Mouse (Mus musculus): ENCODE results near the gene Ptprr. TPM values are rescaled to one million over a fixed set of nuclear protein-coding genes. Genes with fewer than 3 reads are reported as not detected.

The Ptprr gene
- polyA plus RNA-seq, 1 experiment from 2014 or later, result 1.2 TPM

GRCm38 (mm10) chr10:116286697-116287344, 268.8 kb downstream of the Ptprr start:
- ATAC-seq (ENCODE audit: low FRiP score), result no peak
- Histone ChIP-seq H3K27ac (no peak overlapping the region), H3K27me3 (no peaks in the 10 kb centered on the region), H3K4me2 (no peak overlapping the region), H3K4me3 (replicated peaks) (no peak overlapping the region), H3K9me3 (no peaks in the 10 kb centered on the region), H3K4me1 (no peaks in the 10 kb centered on the region), H3K9ac (no peak overlapping the region), H3K36me3 (replicated peaks) (no peaks in the 10 kb centered on the region)
- WGBS, result 79% methylated on average over 7 of the region's 7 CpGs

- Histone ChIP-seq H3K27me3 (no peaks in the 10 kb centered on the region), H3K4me3 (replicated peaks) (no peak overlapping the region), H3K36me3 (replicated peaks) (no peaks in the 10 kb centered on the region), H3K27ac (no peak overlapping the region), H3K9ac (no peak overlapping the region), H3K4me2 (no peak overlapping the region), H3K9me3 (no peaks in the 10 kb centered on the region), H3K4me1 (no peaks in the 10 kb centered on the region)
- 85% methylated on average over 9 of the region's 9 CpGs for WGBS
- ATAC-seq (ENCODE audit: low FRiP score), result no peak
Observed at GRCm38 (mm10) chr10:116288130-116288529, 270.1 kb downstream of the Ptprr start.

- Histone ChIP-seq H3K4me2 (no peak overlapping the region), H3K4me3 (replicated peaks) (no peak overlapping the region), H3K27ac (no peak overlapping the region), H3K36me3 (replicated peaks) (no peaks in the 10 kb centered on the region), H3K9ac (no peak overlapping the region), H3K9me3 (no peaks in the 10 kb centered on the region), H3K4me1 (no peaks in the 10 kb centered on the region), H3K27me3 (no peaks in the 10 kb centered on the region)
- WGBS, result 82% methylated on average over 4 of the region's 4 CpGs
- no peak for ATAC-seq (ENCODE audit: low FRiP score)
Observed at GRCm38 (mm10) chr10:116290483-116290882, 272.5 kb downstream of the Ptprr start.

- Histone ChIP-seq H3K9me3 (no peaks in the 10 kb centered on the region), H3K27ac (no peak overlapping the region), H3K36me3 (replicated peaks) (no peaks in the 10 kb centered on the region), H3K4me1 (no peaks in the 10 kb centered on the region), H3K27me3 (no peaks in the 10 kb centered on the region), H3K4me3 (replicated peaks) (no peak overlapping the region), H3K9ac (no peak overlapping the region), H3K4me2 (no peak overlapping the region)
- 81% methylated on average over 8 of the region's 8 CpGs for WGBS
- ATAC-seq (ENCODE audit: low FRiP score), result no peak
Observed at GRCm38 (mm10) chr10:116291153-116291755, 273.2 kb downstream of the Ptprr start.

GRCm38 (mm10) chr10:116296439-116296838, 278.4 kb downstream of the Ptprr start:
- peaks cover 2% of the 10 kb centered on the region; the same call in 1 of the 2 replicates for H3K4me1 ChIP-seq
- WGBS, result 84% methylated on average over 4 of the region's 4 CpGs

GRCm38 (mm10) chr10:116297854-116298253, 279.8 kb downstream of the Ptprr start:
- Histone ChIP-seq H3K4me1 (peaks cover 6% of the 10 kb centered on the region; the same call in 1 of the 2 replicates), H3K9me3 (no peaks in the 10 kb centered on the region), H3K36me3 (replicated peaks) (no peaks in the 10 kb centered on the region), H3K4me2 (no peak overlapping the region), H3K9ac (no peak overlapping the region), H3K27ac (no peak overlapping the region), H3K4me3 (replicated peaks) (no peak overlapping the region), H3K27me3 (peaks cover 25% of the 10 kb centered on the region)
- WGBS, result 88% methylated on average over 12 of the region's 12 CpGs
- no peak for ATAC-seq (ENCODE audit: low FRiP score)

More at GRCm38 (mm10) chr10:116296439-116296838, 278.4 kb downstream of the Ptprr start:
- no peak overlapping the region for H3K4me2 ChIP-seq
- no peak for ATAC-seq (ENCODE audit: low FRiP score)
- H3K36me3 ChIP-seq (replicated peaks), result no peaks in the 10 kb centered on the region
- no peak overlapping the region for H3K27ac ChIP-seq
- H3K9ac ChIP-seq, result no peak overlapping the region
- H3K27me3 ChIP-seq, result peaks cover 16% of the 10 kb centered on the region
- H3K9me3 ChIP-seq, result no peaks in the 10 kb centered on the region
- H3K4me3 ChIP-seq (replicated peaks), result no peak overlapping the region

GRCm38 (mm10) chr10:116300824-116301223, 282.8 kb downstream of the Ptprr start:
- 13% methylated on average over 7 of the region's 7 CpGs for WGBS
- peaks cover 30% of the 10 kb centered on the region for H3K27me3 ChIP-seq
- no peaks in the 10 kb centered on the region for H3K36me3 ChIP-seq (replicated peaks)
- no peak overlapping the region for H3K27ac ChIP-seq
- peak overlapping the region; percentile 50 for H3K4me3 ChIP-seq (replicated peaks)
- H3K4me1 ChIP-seq, result peaks cover 6% of the 10 kb centered on the region; the same call in 1 of the 2 replicates
- no peaks in the 10 kb centered on the region for H3K9me3 ChIP-seq
- peak overlapping the region; percentile 39 for H3K9ac ChIP-seq
- peak overlapping the region; percentile 75 for H3K4me2 ChIP-seq
- 0 out of 2 replicates have a peak, but pooled peaks have one; percentile 4 for ATAC-seq (ENCODE audit: low FRiP score)

- peak overlapping the region; percentile 39 for H3K9ac ChIP-seq
- no peak overlapping the region for H3K27ac ChIP-seq
- H3K4me3 ChIP-seq (replicated peaks), result peak overlapping the region; percentile 50
- ATAC-seq (ENCODE audit: low FRiP score), result peak; percentile 71
- H3K36me3 ChIP-seq (replicated peaks), result no peaks in the 10 kb centered on the region
- H3K4me2 ChIP-seq, result peak overlapping the region; percentile 75
- no peaks in the 10 kb centered on the region for H3K9me3 ChIP-seq
- peaks cover 6% of the 10 kb centered on the region; the same call in 1 of the 2 replicates for H3K4me1 ChIP-seq
- peaks cover 30% of the 10 kb centered on the region for H3K27me3 ChIP-seq
- 0% methylated on average over 27 of the region's 36 CpGs for WGBS
Observed at GRCm38 (mm10) chr10:116301258-116301657, 283.2 kb downstream of the Ptprr start.

GRCm38 (mm10) chr10:116304355-116304754, 286.3 kb downstream of the Ptprr start:
- H3K4me1 ChIP-seq, result peaks cover 6% of the 10 kb centered on the region; the same call in 1 of the 2 replicates
- H3K4me3 ChIP-seq (replicated peaks), result no peak overlapping the region
- peaks cover 27% of the 10 kb centered on the region for H3K27me3 ChIP-seq
- no peak overlapping the region for H3K27ac ChIP-seq
- H3K4me2 ChIP-seq, result no peak overlapping the region
- WGBS, result 95% methylated on average over 4 of the region's 4 CpGs
- no peak for ATAC-seq (ENCODE audit: low FRiP score)
- no peak overlapping the region for H3K9ac ChIP-seq
- H3K9me3 ChIP-seq, result no peaks in the 10 kb centered on the region
- no peaks in the 10 kb centered on the region for H3K36me3 ChIP-seq (replicated peaks)

GRCm38 (mm10) chr10:116309460-116309859, 291.4 kb downstream of the Ptprr start:
- H3K4me2 ChIP-seq, result no peak overlapping the region
- no peak for ATAC-seq (ENCODE audit: low FRiP score)
- H3K4me3 ChIP-seq (replicated peaks), result no peak overlapping the region
- H3K4me1 ChIP-seq, result no peaks in the 10 kb centered on the region
- H3K36me3 ChIP-seq (replicated peaks), result no peaks in the 10 kb centered on the region
- WGBS, result 94% methylated on average over 2 of the region's 2 CpGs
- no peaks in the 10 kb centered on the region for H3K9me3 ChIP-seq
- H3K27ac ChIP-seq, result no peak overlapping the region
- H3K9ac ChIP-seq, result no peak overlapping the region
- no peaks in the 10 kb centered on the region for H3K27me3 ChIP-seq

- 48% methylated on average over 11 of the region's 11 CpGs for WGBS
- Histone ChIP-seq H3K4me2 (no peak overlapping the region), H3K36me3 (replicated peaks) (no peaks in the 10 kb centered on the region), H3K4me3 (replicated peaks) (no peak overlapping the region), H3K27ac (no peak overlapping the region), H3K9ac (no peak overlapping the region), H3K27me3 (no peaks in the 10 kb centered on the region), H3K9me3 (no peaks in the 10 kb centered on the region), H3K4me1 (no peaks in the 10 kb centered on the region)
- no peak for ATAC-seq (ENCODE audit: low FRiP score)
Observed at GRCm38 (mm10) chr10:116310516-116311210, 292.6 kb downstream of the Ptprr start.

- ATAC-seq (ENCODE audit: low FRiP score), result 0 out of 2 replicates have a peak, but pooled peaks have one; percentile 44
- Histone ChIP-seq H3K27me3 (0 out of 2 replicates have a peak, but pooled peaks cover under 1% of the 10 kb centered on the region), H3K4me3 (replicated peaks) (no peak overlapping the region), H3K4me2 (no peak overlapping the region), H3K9me3 (no peaks in the 10 kb centered on the region), H3K36me3 (replicated peaks) (no peaks in the 10 kb centered on the region), H3K9ac (no peak overlapping the region), H3K4me1 (no peaks in the 10 kb centered on the region), H3K27ac (no peak overlapping the region)
- 20% methylated on average over 12 of the region's 12 CpGs for WGBS
Observed at GRCm38 (mm10) chr10:116319246-116319645, 301.2 kb downstream of the Ptprr start.

Measured in forebrain, embryonic 12.5 days (tissue).